Mouse (Mus musculus): ENCODE measurements at regions not wholly inside any gene's neighbourhood (a gene's known extent, or its start where the extent isn't known, plus 50 kb on each side); places are given as distances from the start of the nearest gene placed in this dataset.

DNA sequence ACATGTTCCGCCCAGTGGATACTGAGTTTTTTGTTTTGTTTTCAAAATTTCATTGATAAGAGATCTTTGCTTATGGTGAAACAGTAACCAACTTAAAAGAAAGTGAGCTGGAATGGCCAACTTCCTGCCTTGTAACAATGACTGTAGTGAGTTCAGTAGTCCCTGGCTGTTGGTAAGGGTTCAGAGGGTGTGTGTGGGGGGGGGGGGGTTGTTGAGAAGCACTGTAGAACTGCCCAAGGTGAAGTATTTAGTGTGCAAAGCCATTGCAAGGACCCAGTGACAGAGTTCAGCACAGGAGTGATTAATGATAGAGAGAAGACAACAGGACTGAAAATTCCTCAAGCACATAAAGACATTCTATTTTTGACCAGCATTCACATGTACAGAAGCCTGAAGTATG lies 477.7 kb upstream of the Zic4 start:
- H3K36me3 ChIP-seq (ENCODE audit: control insufficient read depth, insufficient read depth, low read length) = no peaks in the 10 kb centered on the region
- H3K27ac ChIP-seq (ENCODE audit: low read length) = no peak overlapping the region
- ATAC-seq (ENCODE audit: low read depth) = no peak
- H3K27me3 ChIP-seq (ENCODE audit: control insufficient read depth, insufficient read depth, low read depth, low read length) = no peaks in the 10 kb centered on the region
- no peaks in the 10 kb centered on the region for H3K4me1 ChIP-seq (replicated peaks; ENCODE audit: control insufficient read depth, insufficient read depth, low read length)
- no peak overlapping the region for H3K4me3 ChIP-seq (ENCODE audit: low read length)
- 76% methylated on average over 1 of the region's 1 CpGs for WGBS
- no peak overlapping the region for H3K9ac ChIP-seq (ENCODE audit: low read length)
- no peak overlapping the region for H3K4me2 ChIP-seq (ENCODE audit: low read depth, low read length)
- H3K9me3 ChIP-seq (ENCODE audit: control insufficient read depth, low read length) = no peaks in the 10 kb centered on the region

DNA sequence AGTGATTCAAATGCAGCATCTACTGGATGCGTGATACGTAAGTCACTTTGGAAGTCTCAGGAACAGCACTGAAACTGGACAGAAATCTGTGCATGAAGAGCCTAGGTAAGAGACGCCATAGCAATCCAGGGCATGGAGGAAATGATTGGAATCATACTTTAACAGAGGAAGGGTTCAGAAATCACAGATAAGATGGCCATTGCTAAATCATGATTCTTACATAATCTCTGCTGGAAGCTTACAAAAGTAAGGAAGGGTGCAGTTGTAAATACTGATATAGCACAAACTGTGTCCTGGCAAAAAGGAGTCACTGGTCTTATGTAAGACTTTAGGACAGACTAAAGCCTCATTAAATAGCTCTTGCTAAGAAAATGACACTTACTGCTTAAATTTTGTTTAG lies 474.8 kb upstream of the Zic4 start:
- Histone ChIP-seq H3K4me2 (ENCODE audit: low read depth, low read length) (no peak overlapping the region), H3K9ac (ENCODE audit: low read length) (no peak overlapping the region), H3K27me3 (ENCODE audit: control insufficient read depth, insufficient read depth, low read depth, low read length) (no peaks in the 10 kb centered on the region), H3K36me3 (ENCODE audit: control insufficient read depth, insufficient read depth, low read length) (no peaks in the 10 kb centered on the region), H3K27ac (ENCODE audit: low read length) (no peak overlapping the region), H3K9me3 (ENCODE audit: control insufficient read depth, low read length) (no peaks in the 10 kb centered on the region), H3K4me3 (ENCODE audit: low read length) (no peak overlapping the region), H3K4me1 (replicated peaks; ENCODE audit: control insufficient read depth, insufficient read depth, low read length) (no peaks in the 10 kb centered on the region)
- 88% methylated on average over 3 of the region's 3 CpGs for WGBS
- no peak for ATAC-seq (ENCODE audit: low read depth)

DNA sequence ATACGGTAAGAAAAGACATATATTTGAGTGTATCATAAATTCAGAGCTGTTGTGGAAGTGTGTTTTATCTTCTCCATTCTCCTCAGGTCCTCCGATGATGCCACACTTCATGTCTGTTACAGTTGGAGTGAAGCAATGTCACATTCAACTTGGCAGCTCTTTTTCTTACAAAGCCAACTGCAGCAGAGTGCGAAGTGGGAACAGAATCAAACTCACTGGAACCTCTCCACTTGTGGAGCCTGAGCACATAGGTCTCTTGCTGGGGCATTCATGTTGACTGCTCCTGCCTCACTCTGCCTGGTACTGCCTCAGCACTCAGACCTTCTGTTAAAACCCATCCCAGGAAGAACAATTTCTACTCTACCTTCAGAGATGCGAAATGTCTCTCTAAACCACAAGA lies 471.4 kb upstream of the Zic4 start:
- WGBS = 87% methylated on average over 4 of the region's 4 CpGs
- Histone ChIP-seq H3K27me3 (ENCODE audit: control insufficient read depth, insufficient read depth, low read depth, low read length) (no peaks in the 10 kb centered on the region), H3K36me3 (ENCODE audit: control insufficient read depth, insufficient read depth, low read length) (no peaks in the 10 kb centered on the region), H3K27ac (ENCODE audit: low read length) (no peak overlapping the region), H3K4me3 (ENCODE audit: low read length) (no peak overlapping the region), H3K9me3 (ENCODE audit: control insufficient read depth, low read length) (no peaks in the 10 kb centered on the region), H3K9ac (ENCODE audit: low read length) (no peak overlapping the region), H3K4me1 (replicated peaks; ENCODE audit: control insufficient read depth, insufficient read depth, low read length) (no peaks in the 10 kb centered on the region), H3K4me2 (ENCODE audit: low read depth, low read length) (no peak overlapping the region)
- no peak for ATAC-seq (ENCODE audit: low read depth)

DNA sequence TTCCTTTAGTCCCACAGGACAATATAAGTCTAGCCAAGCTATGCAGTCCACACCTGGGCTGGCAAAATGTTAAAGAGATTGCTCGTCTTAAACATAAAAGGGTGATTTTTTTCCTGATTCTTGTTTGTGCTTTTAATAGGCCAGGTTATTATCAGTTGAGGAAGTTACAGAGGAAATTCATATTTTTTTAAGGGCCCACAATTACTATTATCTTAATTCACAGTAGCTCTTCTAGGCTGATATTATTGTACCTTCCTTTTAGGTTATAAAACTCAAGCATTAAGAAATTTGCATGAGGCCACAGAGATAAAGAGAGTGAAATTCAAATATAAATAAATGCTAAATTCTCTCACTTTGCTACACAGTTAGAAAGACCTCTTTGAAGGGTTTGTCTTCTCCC lies 469.4 kb upstream of the Zic4 start:
- H3K4me3 ChIP-seq (ENCODE audit: low read length) = no peak overlapping the region
- 70% methylated on average over 1 of the region's 1 CpGs for whole genome bisulfite sequencing
- no peak overlapping the region for H3K27ac ChIP-seq (ENCODE audit: low read length)
- H3K4me2 ChIP-seq (ENCODE audit: low read depth, low read length) = no peak overlapping the region
- no peaks in the 10 kb centered on the region for H3K9me3 ChIP-seq (ENCODE audit: control insufficient read depth, low read length)
- H3K27me3 ChIP-seq (ENCODE audit: control insufficient read depth, insufficient read depth, low read depth, low read length) = no peaks in the 10 kb centered on the region
- H3K4me1 ChIP-seq (replicated peaks; ENCODE audit: control insufficient read depth, insufficient read depth, low read length) = no peaks in the 10 kb centered on the region
- ATAC-seq (ENCODE audit: low read depth) = no peak
- H3K36me3 ChIP-seq (ENCODE audit: control insufficient read depth, insufficient read depth, low read length) = no peaks in the 10 kb centered on the region
- no peak overlapping the region for H3K9ac ChIP-seq (ENCODE audit: low read length)

DNA sequence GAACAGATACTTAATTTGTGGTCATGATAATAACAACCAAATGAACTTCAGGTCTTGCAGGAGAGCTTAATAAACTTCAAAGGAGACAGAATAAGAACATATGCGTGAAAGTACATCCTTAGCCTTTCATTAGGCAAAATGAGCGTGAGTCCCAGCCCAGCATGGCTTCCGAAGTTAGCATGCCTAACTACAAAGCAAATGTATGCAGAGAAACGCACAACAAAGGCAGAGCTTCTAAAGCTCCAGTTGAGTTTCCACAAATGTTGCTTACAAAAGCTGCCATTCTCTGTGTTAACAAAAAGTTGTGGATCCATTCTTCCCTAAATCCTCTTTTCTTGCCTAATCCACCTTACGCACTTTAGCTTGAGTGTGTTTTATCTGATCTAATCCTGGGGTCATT lies 458.7 kb upstream of the Zic4 start:
- ATAC-seq (ENCODE audit: low read depth) = no peak
- WGBS = 33% methylated on average over 5 of the region's 5 CpGs

DNA sequence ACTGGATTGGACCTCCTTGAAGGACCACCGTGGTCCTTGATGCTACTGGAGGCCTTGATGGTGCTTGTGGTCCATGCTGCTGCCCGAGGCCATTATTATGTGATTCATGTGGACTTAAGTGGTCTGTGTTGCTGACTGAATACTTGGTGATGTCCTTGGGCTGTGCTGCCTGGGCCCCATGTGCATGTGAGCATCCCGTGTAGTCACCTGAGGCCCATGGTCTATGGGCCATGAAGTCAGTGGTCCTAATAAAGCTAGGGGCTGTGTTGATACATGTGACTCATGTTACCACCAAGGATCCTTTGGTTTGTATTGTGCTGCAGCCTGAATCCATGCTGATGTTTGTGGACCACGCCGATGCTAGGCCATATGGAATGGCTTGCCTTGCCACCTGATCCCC lies 456.1 kb upstream of the Zic4 start:
- H3K36me3 ChIP-seq (ENCODE audit: control insufficient read depth, insufficient read depth, low read length) = no peaks in the 10 kb centered on the region
- WGBS = 84% methylated on average over 5 of the region's 5 CpGs
- H3K27ac ChIP-seq (ENCODE audit: low read length) = no peak overlapping the region
- no peak for ATAC-seq (ENCODE audit: low read depth)
- H3K9ac ChIP-seq (ENCODE audit: low read length) = no peak overlapping the region
- H3K4me1 ChIP-seq (replicated peaks; ENCODE audit: control insufficient read depth, insufficient read depth, low read length) = no peaks in the 10 kb centered on the region
- H3K4me3 ChIP-seq (ENCODE audit: low read length) = no peak overlapping the region
- no peak overlapping the region for H3K4me2 ChIP-seq (ENCODE audit: low read depth, low read length)
- no peaks in the 10 kb centered on the region for H3K9me3 ChIP-seq (ENCODE audit: control insufficient read depth, low read length)
- no peaks in the 10 kb centered on the region for H3K27me3 ChIP-seq (ENCODE audit: control insufficient read depth, insufficient read depth, low read depth, low read length)

More for the DNA sequence above, 458.7 kb upstream of the Zic4 start:
- Histone ChIP-seq H3K27me3 (ENCODE audit: control insufficient read depth, insufficient read depth, low read depth, low read length) (no peaks in the 10 kb centered on the region), H3K9me3 (ENCODE audit: control insufficient read depth, low read length) (no peaks in the 10 kb centered on the region), H3K4me3 (ENCODE audit: low read length) (no peak overlapping the region), H3K4me1 (replicated peaks; ENCODE audit: control insufficient read depth, insufficient read depth, low read length) (no peaks in the 10 kb centered on the region), H3K36me3 (ENCODE audit: control insufficient read depth, insufficient read depth, low read length) (no peaks in the 10 kb centered on the region), H3K4me2 (ENCODE audit: low read depth, low read length) (no peak overlapping the region), H3K9ac (ENCODE audit: low read length) (no peak overlapping the region), H3K27ac (ENCODE audit: low read length) (no peak overlapping the region)

DNA sequence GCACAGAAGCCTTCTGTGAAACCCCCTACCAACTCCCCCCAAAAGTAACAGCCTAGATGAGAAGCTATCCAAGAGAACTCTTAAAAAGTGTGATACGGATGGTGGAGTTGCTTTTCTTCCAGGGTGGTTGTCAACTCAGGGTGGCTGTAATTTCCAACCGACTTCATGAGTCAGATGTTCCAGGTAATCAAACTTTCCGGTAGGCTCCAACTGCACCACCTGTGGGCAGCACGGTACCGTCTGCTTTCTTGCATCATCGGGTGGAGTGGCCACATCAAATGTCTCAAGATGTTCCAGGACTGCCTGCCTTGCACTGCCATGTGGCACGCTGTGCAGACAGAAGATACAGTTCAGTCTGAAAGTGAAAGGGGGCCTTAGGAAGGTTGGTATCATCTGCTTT lies 455.5 kb upstream of the Zic4 start:
- H3K27me3 ChIP-seq (ENCODE audit: control insufficient read depth, insufficient read depth, low read depth, low read length) = no peaks in the 10 kb centered on the region
- H3K4me1 ChIP-seq (replicated peaks; ENCODE audit: control insufficient read depth, insufficient read depth, low read length) = no peaks in the 10 kb centered on the region
- H3K4me2 ChIP-seq (ENCODE audit: low read depth, low read length) = no peak overlapping the region
- H3K9me3 ChIP-seq (ENCODE audit: control insufficient read depth, low read length) = no peaks in the 10 kb centered on the region
- H3K27ac ChIP-seq (ENCODE audit: low read length) = no peak overlapping the region
- H3K36me3 ChIP-seq (ENCODE audit: control insufficient read depth, insufficient read depth, low read length) = no peaks in the 10 kb centered on the region
- no peak for ATAC-seq (ENCODE audit: low read depth)
- WGBS = 87% methylated on average over 7 of the region's 7 CpGs
- no peak overlapping the region for H3K4me3 ChIP-seq (ENCODE audit: low read length)
- no peak overlapping the region for H3K9ac ChIP-seq (ENCODE audit: low read length)

DNA sequence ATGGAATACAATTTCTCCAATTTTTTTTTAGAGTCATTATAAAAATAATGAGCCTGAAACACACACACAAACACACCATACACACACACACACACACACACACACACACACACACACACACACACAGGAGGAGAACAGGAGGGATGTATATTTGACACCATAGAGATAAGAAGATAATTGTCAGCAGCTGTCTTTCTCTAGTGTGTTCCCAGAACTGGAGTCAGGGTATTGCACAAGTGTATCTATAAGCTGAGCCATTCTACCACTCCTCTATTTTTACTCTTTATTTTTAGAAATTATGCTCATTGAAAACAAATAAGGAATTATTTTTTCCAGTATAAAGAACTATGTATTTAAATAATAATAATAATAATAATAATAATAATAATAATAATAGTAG lies 407.6 kb upstream of the Zic4 start:
- Histone ChIP-seq H3K4me1 (replicated peaks; ENCODE audit: control insufficient read depth, insufficient read depth, low read length) (no peaks in the 10 kb centered on the region), H3K36me3 (ENCODE audit: control insufficient read depth, insufficient read depth, low read length) (no peaks in the 10 kb centered on the region), H3K27ac (ENCODE audit: low read length) (no peak overlapping the region), H3K9me3 (ENCODE audit: control insufficient read depth, low read length) (no peaks in the 10 kb centered on the region), H3K4me3 (ENCODE audit: low read length) (no peak overlapping the region), H3K9ac (ENCODE audit: low read length) (no peak overlapping the region), H3K27me3 (ENCODE audit: control insufficient read depth, insufficient read depth, low read depth, low read length) (no peaks in the 10 kb centered on the region), H3K4me2 (ENCODE audit: low read depth, low read length) (no peak overlapping the region)
- ATAC-seq (ENCODE audit: low read depth) = 0 out of 2 replicates have a peak, but pooled peaks have one; percentile 52

DNA sequence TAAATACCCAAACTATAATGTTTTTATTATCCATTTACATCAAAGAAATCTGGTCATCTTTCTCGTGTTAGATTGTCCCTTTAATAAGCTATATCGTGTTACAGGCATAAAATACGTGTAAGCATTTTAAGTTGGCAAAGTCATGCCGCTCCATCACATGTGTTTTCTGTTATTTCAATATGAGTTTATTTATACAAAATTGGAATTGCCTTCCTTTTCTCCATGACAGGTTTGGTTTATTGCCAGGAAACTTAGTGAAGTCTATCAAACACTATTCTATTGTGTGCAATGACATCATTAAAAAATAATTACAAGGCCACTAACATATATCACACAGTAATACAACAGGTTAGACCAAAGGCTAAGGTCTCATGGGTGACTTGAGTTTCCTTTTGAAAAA lies 400.8 kb upstream of the Zic4 start:
- no peak overlapping the region for H3K27ac ChIP-seq (ENCODE audit: low read length)

DNA sequence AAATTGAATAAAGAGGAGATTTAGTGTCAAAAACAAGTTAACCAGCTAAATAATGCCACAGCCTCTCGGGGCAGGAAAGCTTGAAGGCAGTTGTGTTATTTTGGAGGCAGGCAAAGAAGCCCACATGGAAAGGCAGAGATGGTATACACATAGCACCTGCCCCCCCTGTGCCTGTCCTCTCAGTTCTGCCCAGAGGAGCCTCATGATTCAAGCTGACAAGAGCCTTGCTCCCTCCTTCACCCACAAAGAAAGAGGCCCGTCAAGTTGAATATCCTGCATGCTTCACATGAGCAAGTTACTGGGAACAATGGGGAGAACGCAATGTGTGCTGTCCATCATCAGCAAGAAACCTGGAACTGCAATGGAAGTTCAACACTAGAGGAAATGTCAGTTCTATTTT lies 398.2 kb upstream of the Zic4 start:
- Histone ChIP-seq H3K9ac (ENCODE audit: low read length) (no peak overlapping the region), H3K27me3 (ENCODE audit: control insufficient read depth, insufficient read depth, low read depth, low read length) (no peaks in the 10 kb centered on the region), H3K4me1 (replicated peaks; ENCODE audit: control insufficient read depth, insufficient read depth, low read length) (no peaks in the 10 kb centered on the region), H3K9me3 (ENCODE audit: control insufficient read depth, low read length) (no peaks in the 10 kb centered on the region), H3K4me3 (ENCODE audit: low read length) (no peak overlapping the region), H3K4me2 (ENCODE audit: low read depth, low read length) (no peak overlapping the region), H3K36me3 (ENCODE audit: control insufficient read depth, insufficient read depth, low read length) (no peaks in the 10 kb centered on the region), H3K27ac (ENCODE audit: low read length) (no peak overlapping the region)
- no peak for ATAC-seq (ENCODE audit: low read depth)
- 70% methylated on average over 3 of the region's 3 CpGs for WGBS

More for the DNA sequence above, 400.8 kb upstream of the Zic4 start:
- Histone ChIP-seq H3K36me3 (ENCODE audit: control insufficient read depth, insufficient read depth, low read length) (no peaks in the 10 kb centered on the region), H3K9ac (ENCODE audit: low read length) (no peak overlapping the region), H3K4me2 (ENCODE audit: low read depth, low read length) (no peak overlapping the region), H3K4me1 (replicated peaks; ENCODE audit: control insufficient read depth, insufficient read depth, low read length) (no peaks in the 10 kb centered on the region), H3K27me3 (ENCODE audit: control insufficient read depth, insufficient read depth, low read depth, low read length) (no peaks in the 10 kb centered on the region), H3K9me3 (ENCODE audit: control insufficient read depth, low read length) (no peaks in the 10 kb centered on the region), H3K4me3 (ENCODE audit: low read length) (no peak overlapping the region)
- no peak for ATAC-seq (ENCODE audit: low read depth)
- 38% methylated on average over 4 of the region's 4 CpGs for WGBS

Measured in lung, embryonic 16.5 days (tissue).